In the genomic region with DNA sequence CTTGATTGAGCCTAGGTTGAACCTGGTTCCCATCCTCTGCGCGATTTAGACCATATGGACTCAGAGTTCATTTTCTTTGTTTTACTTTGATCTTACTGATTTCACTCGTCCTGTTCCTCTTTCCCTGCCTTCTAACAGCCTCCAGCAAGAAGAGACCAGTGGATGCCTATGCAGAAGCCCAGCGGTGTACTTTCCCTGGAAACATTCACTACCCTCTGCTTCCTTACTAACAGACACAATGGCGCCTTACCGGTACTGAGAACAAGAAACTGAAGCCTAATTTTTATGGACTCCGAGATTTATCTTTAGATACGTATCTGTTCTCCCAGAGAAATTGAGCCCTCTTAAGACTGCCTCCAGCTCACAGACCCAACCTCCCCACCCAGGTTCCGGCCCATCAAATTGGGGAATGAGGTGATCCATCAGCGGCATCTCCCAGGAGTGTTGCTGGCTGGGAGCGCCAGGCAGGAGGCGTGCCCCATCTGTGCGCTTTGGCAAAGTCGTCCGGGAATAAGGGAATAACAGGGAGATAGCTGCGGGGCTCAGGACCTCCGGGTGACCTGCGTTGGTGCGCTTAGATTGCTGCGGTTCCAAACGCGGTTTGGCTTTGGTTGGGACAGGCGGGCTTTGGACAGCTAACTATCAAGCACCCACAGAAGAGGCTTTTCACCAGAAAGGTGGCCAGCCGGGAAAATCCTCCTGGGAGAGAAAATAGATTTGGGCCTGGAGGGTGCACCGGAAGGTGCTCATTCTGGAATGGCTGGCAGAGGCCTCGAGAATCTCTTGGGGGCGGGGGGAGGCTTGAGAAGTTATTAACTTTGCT, we compare ENCODE assay signal across 9 mouse cellular contexts. TPM values are rescaled to one million over a fixed set of nuclear protein-coding genes. Genes with fewer than 3 reads are reported as not detected.
DNase-seq lines count a peak whose midpoint lies in the region; ATAC-seq lines count a peak whose summit lies in the region.
"Had no signal": no experiment of that assay in that cellular context is flagged by ENCODE, and none has a peak within 500 bp of the region (broad histone marks: within the 10 kb centered on the region; RNA-seq: fewer than 3 reads in every experiment).

No protein-coding gene starts in this region.

- H3K36me3 ChIP-seq in heart, embryonic 12.5 days, result no peaks in the 10 kb centered on the region
- no peaks in the 10 kb centered on the region for H3K36me3 ChIP-seq in embryonic facial prominence, embryonic 11.5 days (replicated peaks; ENCODE audit: control insufficient read depth, insufficient read depth, low read depth, low read length)
- H3K36me3 ChIP-seq in stomach, embryonic 14.5 days (ENCODE audit: control insufficient read depth, insufficient read depth, low read length), result no peaks in the 10 kb centered on the region

- 0 out of 2 replicates have a peak, but pooled peaks cover 3% of the 10 kb centered on the region for H3K4me1 ChIP-seq in heart, embryonic 12.5 days (replicated peaks)
- peaks cover 3% of the 10 kb centered on the region for H3K4me1 ChIP-seq in embryonic facial prominence, embryonic 11.5 days (ENCODE audit: control insufficient read depth, insufficient read depth, low read length)
- H3K4me1 ChIP-seq in stomach, embryonic 14.5 days (ENCODE audit: control insufficient read depth, insufficient read depth, low read length), result no peaks in the 10 kb centered on the region

- 21% methylated on average over 27 of the region's 27 CpGs for WGBS in heart, embryonic 12.5 days
- WGBS in embryonic facial prominence, embryonic 11.5 days, result 12% methylated on average over 27 of the region's 27 CpGs
- 20% methylated on average over 27 of the region's 27 CpGs for WGBS in stomach, embryonic 14.5 days

- peak overlapping the region; percentile 22; the same call in 1 of the 2 replicates for H3K4me3 ChIP-seq in heart, embryonic 12.5 days
- peak overlapping the region; percentile 18; the same call in 1 of the 2 replicates for H3K4me3 ChIP-seq in embryonic facial prominence, embryonic 11.5 days (ENCODE audit: low read depth, low read length)
- H3K4me3 ChIP-seq in stomach, embryonic 14.5 days (ENCODE audit: low read depth, low read length), result no peak overlapping the region
- H3K4me3 ChIP-seq: myocyte had no signal

- no peak overlapping the region for H3K27ac ChIP-seq in heart, embryonic 12.5 days (ENCODE audit: poor library complexity, severe bottlenecking)
- H3K27ac ChIP-seq in embryonic facial prominence, embryonic 11.5 days (replicated peaks; ENCODE audit: low read depth, low read length), result no peak overlapping the region
- no peak overlapping the region for H3K27ac ChIP-seq in stomach, embryonic 14.5 days (ENCODE audit: low read length)

- no peak for ATAC-seq in heart, embryonic 12.5 days (ENCODE audit: insufficient number of reproducible peaks, low FRiP score)
- 0 out of 2 replicates have a peak, but pooled peaks have one; percentile 24 for ATAC-seq in embryonic facial prominence, embryonic 11.5 days (replicated peaks; ENCODE audit: insufficient number of reproducible peaks, low FRiP score, low TSS enrichment, low read depth)
- ATAC-seq in stomach, embryonic 14.5 days (ENCODE audit: insufficient number of reproducible peaks, insufficient read depth, low FRiP score, low read depth), result no peak

- no peak overlapping the region; the same call in 1 of the 2 replicates for H3K9ac ChIP-seq in heart, embryonic 12.5 days
- no peak overlapping the region for H3K9ac ChIP-seq in embryonic facial prominence, embryonic 11.5 days (replicated peaks; ENCODE audit: low read length)
- no peak overlapping the region for H3K9ac ChIP-seq in stomach, embryonic 14.5 days (replicated peaks; ENCODE audit: low read depth, low read length)

- H3K4me2 ChIP-seq in heart, embryonic 12.5 days, result peak overlapping the region; percentile 58
- peak overlapping the region; percentile 53 for H3K4me2 ChIP-seq in embryonic facial prominence, embryonic 11.5 days (ENCODE audit: low read depth, low read length)
- H3K4me2 ChIP-seq in stomach, embryonic 14.5 days (replicated peaks; ENCODE audit: low read depth, low read length), result peak overlapping the region; percentile 36; the same call in 1 of the 2 replicates

- H3K27me3 ChIP-seq in heart, embryonic 12.5 days (replicated peaks), result peaks cover 28% of the 10 kb centered on the region
- H3K27me3 ChIP-seq in embryonic facial prominence, embryonic 11.5 days (ENCODE audit: control insufficient read depth, insufficient read depth, low read length), result 0 out of 2 replicates have a peak, but pooled peaks cover 3% of the 10 kb centered on the region
- H3K27me3 ChIP-seq in stomach, embryonic 14.5 days (ENCODE audit: control insufficient read depth, insufficient read depth, low read length), result 0 out of 2 replicates have a peak, but pooled peaks cover 2% of the 10 kb centered on the region

- H3K9me3 ChIP-seq in heart, embryonic 12.5 days (replicated peaks), result 0 out of 2 replicates have a peak, but pooled peaks cover 4% of the 10 kb centered on the region
- no peaks in the 10 kb centered on the region for H3K9me3 ChIP-seq in embryonic facial prominence, embryonic 11.5 days (replicated peaks; ENCODE audit: control insufficient read depth, low read length)
- H3K9me3 ChIP-seq in stomach, embryonic 14.5 days (ENCODE audit: control insufficient read depth, low read depth, low read length), result no peaks in the 10 kb centered on the region

- DNase-seq in heart, adult 9 months (ENCODE audit: low spot score in 2 of 2), result no peak
- DNase-seq in ES-CJ7 (ENCODE audit: low read depth, low spot score), result peak; percentile 5
- DNase-seq in embryonic facial prominence, embryonic 11.5 days (ENCODE audit: low spot score), result peak; percentile 14
- peak; percentile 64 to 75 for DNase-seq in layer of hippocampus, postnatal 14 days (ENCODE audit: low spot score in 2 of 2)
- no peak for DNase-seq in T-cell, adult 2 months (ENCODE audit: low spot score)
- no peak for DNase-seq in urinary bladder, adult 18-20 months (ENCODE audit: low spot score in 2 of 2)

RNA-seq across cellular contexts. Expression of a gene that starts 1.0 kb away (rescaled TPM):
- polyA plus RNA-seq in heart, embryonic 12.5 days (2016; fragmentation: Nextera tagmentation; extraction: Ambion mirVana), result 0.13 TPM in 2 replicates
- 3.1 and 7.0 TPM in 2 replicates for polyA plus RNA-seq in embryonic facial prominence, embryonic 11.5 days (2014; fragmentation: Nextera tagmentation; extraction: Ambion mirVana)
- 10 to 100 TPM; 20.6 to 25.9 TPM for total RNA-seq in layer of hippocampus, postnatal 14 days (2021)
- polyA plus RNA-seq in stomach, embryonic 14.5 days (2014; fragmentation: Nextera tagmentation; extraction: Ambion mirVana), result not detected in 2 replicates
- polyA plus RNA-seq: myocyte had no signal

Comparison
In these comparisons a context has a peak if more than half of its experiments do, and no peak if none do; other contexts are left out.
1. DNase-seq: peak in ES-CJ7 (single experiment), embryonic facial prominence, embryonic 11.5 days (single experiment) and layer of hippocampus, postnatal 14 days (2 of 2); none in heart, adult 9 months (0 of 2), T-cell, adult 2 months (single experiment) and urinary bladder, adult 18-20 months (0 of 2).
2. Peak in every context shown above with its lines, with median percentiles within 50 percentile points of each other: H3K4me2 ChIP-seq.